Comparison of ENCODE assay signal across 18 mouse cellular contexts in genomic region chr11:113538406-113538917, GRCm38 (mm10).
A peak's percentile ranks its signal among the peaks of the same experiment; 100 is the strongest.
DNase-seq lines count a peak whose midpoint lies in the region; ATAC-seq lines count a peak whose summit lies in the region.
"Had no signal": no experiment of that assay in that cellular context is flagged by ENCODE, and none has a peak within 500 bp of the region (broad histone marks: within the 10 kb centered on the region; RNA-seq: fewer than 3 reads in every experiment).

No protein-coding gene starts in this region.

- H3K4me1 ChIP-seq in hindbrain, embryonic 11.5 days (replicated peaks; ENCODE audit: control insufficient read depth, insufficient read depth, low read length) = no peaks in the 10 kb centered on the region
- peaks cover 11% of the 10 kb centered on the region for H3K4me1 ChIP-seq in hindbrain, embryonic 14.5 days (replicated peaks; ENCODE audit: control insufficient read depth, insufficient read depth, low read length)
- H3K4me1 ChIP-seq: liver, embryonic 13.5 days had no signal

- H3K9ac ChIP-seq in hindbrain, embryonic 11.5 days (ENCODE audit: low read depth, low read length) = no peak overlapping the region
- H3K9ac ChIP-seq in hindbrain, embryonic 14.5 days = no peak overlapping the region
- H3K9ac ChIP-seq: liver, embryonic 13.5 days; midbrain, embryonic 12.5 days had no signal

- H3K27me3 ChIP-seq in hindbrain, embryonic 11.5 days (ENCODE audit: control insufficient read depth, insufficient read depth, low read length) = no peaks in the 10 kb centered on the region
- H3K27me3 ChIP-seq in hindbrain, embryonic 14.5 days (ENCODE audit: control insufficient read depth, insufficient read depth, low read length) = no peaks in the 10 kb centered on the region
- H3K27me3 ChIP-seq: liver, embryonic 13.5 days; midbrain, embryonic 12.5 days had no signal

- H3K9me3 ChIP-seq in hindbrain, embryonic 11.5 days (ENCODE audit: control insufficient read depth, low read length) = no peaks in the 10 kb centered on the region; the same call in 1 of the 2 replicates
- H3K9me3 ChIP-seq in hindbrain, embryonic 14.5 days (ENCODE audit: control insufficient read depth, low read length) = no peaks in the 10 kb centered on the region
- H3K9me3 ChIP-seq: midbrain, embryonic 12.5 days had no signal

- 87% methylated on average over 4 of the region's 4 CpGs for WGBS in hindbrain, embryonic 11.5 days
- 88% methylated on average over 4 of the region's 4 CpGs for WGBS in hindbrain, embryonic 14.5 days

- H3K4me3 ChIP-seq in hindbrain, embryonic 11.5 days (ENCODE audit: low read depth, low read length) = no peak overlapping the region
- H3K4me3 ChIP-seq in hindbrain, embryonic 14.5 days (replicated peaks; ENCODE audit: low read length) = no peak overlapping the region
- H3K4me3 ChIP-seq: erythroblast, embryonic 14.5 days; heart, adult 2 months; liver, embryonic 13.5 days; midbrain, embryonic 12.5 days had no signal

- DNase-seq in hindbrain, embryonic 11.5 days (ENCODE audit: low spot score) = no peak
- DNase-seq in hindbrain, embryonic 14.5 days (ENCODE audit: low spot score) = no peak
- DNase-seq in 416B (ENCODE audit: low read depth) = peak; percentile 15
- peak; percentile 35 for DNase-seq in adipocyte (ENCODE audit: low spot score)
- DNase-seq in gonadal fat pad, adult 2 months (ENCODE audit: low read depth) = peak; percentile 97
- no peak for DNase-seq in frontal cortex, postnatal 25 days (ENCODE audit: low spot score in 2 of 2)
- DNase-seq in spleen, postnatal 4 days (ENCODE audit: low spot score in 2 of 2) = no peak
- DNase-seq: cerebellum, adult 9-10 months; heart, adult 2 months; kidney, adult 9 months; liver, embryonic 13.5 days; lung, postnatal 10 days; thymus, postnatal 36 days had no signal

- peak overlapping the region; percentile 44; the same call in 1 of the 2 replicates for H3K27ac ChIP-seq in hindbrain, embryonic 11.5 days (ENCODE audit: low read depth, low read length)
- no peak overlapping the region for H3K27ac ChIP-seq in hindbrain, embryonic 14.5 days
- H3K27ac ChIP-seq: heart, adult 2 months; liver, embryonic 13.5 days; stomach, postnatal 0 days had no signal

- no peaks in the 10 kb centered on the region for H3K36me3 ChIP-seq in hindbrain, embryonic 11.5 days (ENCODE audit: control insufficient read depth, insufficient read depth, low read length)
- no peaks in the 10 kb centered on the region for H3K36me3 ChIP-seq in hindbrain, embryonic 14.5 days (replicated peaks; ENCODE audit: control insufficient read depth, insufficient read depth)

- no peak for ATAC-seq in hindbrain, embryonic 11.5 days (ENCODE audit: low FRiP score)
- no peak for ATAC-seq in hindbrain, embryonic 14.5 days (ENCODE audit: low FRiP score)
- ATAC-seq in activated CD4-positive, CD25-positive, alpha-beta regulatory T cell, adult 4 months = no peak
- ATAC-seq: CD4-positive, CD25-positive, alpha-beta regulatory T cell, adult 4 months had no signal

- no peak overlapping the region for H3K4me2 ChIP-seq in hindbrain, embryonic 11.5 days (replicated peaks; ENCODE audit: low read depth, low read length)
- H3K4me2 ChIP-seq in hindbrain, embryonic 14.5 days (replicated peaks) = no peak overlapping the region
- H3K4me2 ChIP-seq: liver, embryonic 13.5 days; midbrain, embryonic 12.5 days had no signal

Comparison
In these comparisons a context has a peak if more than half of its experiments do, and no peak if none do; other contexts are left out.
1. DNase-seq: peak in 416B (single experiment), adipocyte (single experiment) and gonadal fat pad, adult 2 months (single experiment); none in hindbrain, embryonic 11.5 days (single experiment), hindbrain, embryonic 14.5 days (single experiment), frontal cortex, postnatal 25 days (0 of 2) and spleen, postnatal 4 days (0 of 2).